Mouse (Mus musculus) intestine, embryonic 14.5 days (tissue): ENCODE results near the gene Cib4. TPM values are rescaled to one million over a fixed set of nuclear protein-coding genes. Genes with fewer than 3 reads are reported as not detected.
A peak's percentile ranks its signal among the peaks of the same experiment; 100 is the strongest.

ENCODE experiments used
- ATAC-seq: fragments of 200-750 bp; cut with Nextera tagmentation; replicated peaks from 2 replicates; pipeline ENCODE4 v1.8.0; 2017; ENCODE audit warnings: low read depth, moderate number of reproducible peaks, moderate TSS enrichment, moderate library complexity; ENCODE audit not compliant: low FRiP score, low TSS enrichment
- DNase-seq: peaks from one replicate; pipeline ENCODE4 v3.0.0-alpha.2; 2018; ENCODE audit warnings: low spot score
- H3K27ac ChIP-seq: fragments of 300-500 bp; sonication (generic); 2 replicates; pipeline ENCODE4 v1.5.1; 2014; ENCODE audit warnings: low read depth, mild to moderate bottlenecking, control low read depth
- H3K27me3 ChIP-seq: fragments of 300-500 bp; sonication (generic); replicated peaks from 2 replicates; pipeline ENCODE4 v1.6.1; 2014; ENCODE audit warnings: low read length, control low read depth; ENCODE audit not compliant: control insufficient read depth, insufficient read depth
- H3K36me3 ChIP-seq: fragments of 300-500 bp; sonication (generic); 2 replicates; pipeline ENCODE4 v1.6.1; 2014; ENCODE audit warnings: low read length, control low read depth; ENCODE audit not compliant: control insufficient read depth, insufficient read depth
- H3K4me1 ChIP-seq: fragments of 300-500 bp; sonication (generic); replicated peaks from 2 replicates; pipeline ENCODE4 v1.6.1; 2014; ENCODE audit warnings: low read length, control low read depth, mixed read lengths; ENCODE audit not compliant: control insufficient read depth, insufficient read depth
- H3K4me2 ChIP-seq: fragments of 300-500 bp; sonication (generic); 2 replicates; pipeline ENCODE4 v1.6.1; 2014; ENCODE audit warnings: low read length
- H3K4me3 ChIP-seq: fragments of 300-500 bp; sonication (generic); 2 replicates; pipeline ENCODE4 v1.5.1; 2014; ENCODE audit warnings: low read depth, low read length, control low read depth, mixed read lengths
- H3K9ac ChIP-seq: fragments of 300-500 bp; sonication (generic); 2 replicates; pipeline ENCODE4 v1.6.1; 2014; ENCODE audit warnings: mild to moderate bottlenecking, low read length
- H3K9me3 ChIP-seq: fragments of 300-500 bp; sonication (generic); 2 replicates; pipeline ENCODE4 v1.6.1; 2016; ENCODE audit warnings: low read length, control low read depth; ENCODE audit not compliant: control insufficient read depth
- WGBS: fragments of 180-500 bp; shearing (Covaris S2); extraction: QIAGEN DNeasy Blood & Tissue Kit; methylation state at CpG from one replicate; pipeline ENCODE4 v1.1.7; 2014; 5-methylcytosine and 5-hydroxymethylcytosine counted together
- polyA plus RNA-seq: library from polyadenylated mRNA; unstranded; fragments of >200 nt; fragmentation: Nextera tagmentation; extraction: Ambion mirVana; gene quantifications from 2 replicates; pipeline ENCODE4 v1.2.1, GENCODE M21; 2014

Cib4 gene
- polyA plus RNA-seq, 1 experiment from 2014 or later = not detected

DNA sequence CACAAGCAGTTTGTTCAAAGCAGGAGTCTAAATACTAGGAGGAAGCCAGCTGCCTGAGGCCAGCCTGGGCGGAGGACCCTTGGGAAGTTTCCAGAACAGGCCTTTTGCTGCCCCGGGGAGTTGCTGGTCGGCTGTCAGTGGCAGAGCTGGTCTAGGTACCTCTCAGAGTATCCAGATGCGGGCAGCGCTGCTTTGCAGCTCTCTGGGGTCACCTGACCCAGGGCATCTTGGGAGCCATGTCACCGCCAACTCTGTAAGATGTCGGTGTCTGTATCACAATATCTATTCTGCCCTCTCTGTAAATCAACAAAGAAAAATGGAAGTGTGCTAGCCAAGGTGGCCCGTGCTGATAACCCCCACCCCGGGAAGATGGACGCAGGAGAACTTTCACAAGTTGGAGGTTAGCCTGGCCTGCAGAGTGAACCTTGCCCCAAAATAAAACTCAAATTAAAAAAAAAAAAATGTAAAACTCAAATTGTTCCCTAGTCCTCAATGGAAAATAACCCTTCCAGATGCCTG, 25.4 kb downstream of the Cib4 start:
- Histone ChIP-seq H3K9me3 (no peaks in the 10 kb centered on the region), H3K27ac (peak overlapping the region; percentile 85), H3K4me1 (peaks cover 35% of the 10 kb centered on the region), H3K27me3 (no peaks in the 10 kb centered on the region), H3K4me2 (no peak overlapping the region), H3K9ac (no peak overlapping the region), H3K4me3 (no peak overlapping the region), H3K36me3 (no peaks in the 10 kb centered on the region)
- DNase-seq (no peak), ATAC-seq (no peak)
- WGBS = 68% methylated on average over 10 of the region's 10 CpGs

DNA sequence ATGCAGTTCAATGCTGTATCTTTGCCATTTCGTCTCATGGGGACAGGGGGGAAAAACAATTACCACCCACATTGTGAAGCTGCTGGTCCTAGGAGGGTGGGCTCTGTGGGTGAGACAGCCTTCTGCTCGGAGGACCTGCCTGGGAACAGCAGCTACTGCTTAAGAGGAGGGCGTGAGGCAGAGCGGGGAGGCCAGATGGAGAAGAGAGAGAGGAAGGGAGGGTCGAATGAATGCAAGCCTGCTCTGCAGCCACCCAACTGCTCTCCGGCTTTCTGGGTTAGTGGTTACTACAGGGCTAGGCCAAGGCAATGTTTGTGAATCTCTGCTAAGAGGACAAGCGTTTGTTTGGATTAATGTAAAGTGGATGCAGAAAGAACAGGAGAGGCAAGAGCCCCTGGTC, 26.1 kb downstream of the Cib4 start:
- H3K4me3 ChIP-seq = no peak overlapping the region
- no peaks in the 10 kb centered on the region for H3K9me3 ChIP-seq
- no peak overlapping the region for H3K4me2 ChIP-seq
- H3K4me1 ChIP-seq = peaks cover 34% of the 10 kb centered on the region
- 0 out of 2 replicates have a peak overlapping the region, but pooled peaks have one; percentile 3 for H3K9ac ChIP-seq
- WGBS = 31% methylated on average over 7 of the region's 7 CpGs
- H3K36me3 ChIP-seq = no peaks in the 10 kb centered on the region
- DNase-seq (no peak), ATAC-seq (no peak; the same call in 1 of the 2 replicates)
- H3K27me3 ChIP-seq = no peaks in the 10 kb centered on the region
- H3K27ac ChIP-seq = peak overlapping the region; percentile 85

DNA sequence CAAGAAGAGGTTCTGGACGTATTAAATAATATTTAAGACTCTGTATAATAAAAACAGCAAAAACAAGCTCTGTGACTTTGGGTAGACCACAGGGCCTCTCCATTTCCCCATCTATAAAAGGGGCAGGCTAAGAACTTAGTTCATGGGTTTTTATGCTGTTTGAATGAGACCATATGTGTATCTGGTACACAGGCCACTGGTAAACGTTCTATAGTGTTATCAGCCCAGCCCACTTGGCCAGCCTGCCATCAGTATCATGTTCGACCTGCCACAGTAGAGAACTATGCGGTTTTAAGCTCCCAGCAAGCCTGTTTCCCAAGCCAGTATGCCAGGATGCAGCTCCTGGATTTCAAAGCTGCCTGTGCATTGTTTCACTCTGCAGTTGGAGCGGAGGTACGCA, 27.1 kb downstream of the Cib4 start:
- no peak overlapping the region for H3K4me2 ChIP-seq
- peaks cover 28% of the 10 kb centered on the region for H3K4me1 ChIP-seq
- H3K27me3 ChIP-seq = no peaks in the 10 kb centered on the region
- H3K36me3 ChIP-seq = no peaks in the 10 kb centered on the region
- no peak overlapping the region for H3K4me3 ChIP-seq
- H3K9me3 ChIP-seq = no peaks in the 10 kb centered on the region
- peak overlapping the region; percentile 85 for H3K27ac ChIP-seq
- H3K9ac ChIP-seq = no peak overlapping the region
- DNase-seq (no peak), ATAC-seq (no peak)
- 65% methylated on average over 6 of the region's 6 CpGs for WGBS

DNA sequence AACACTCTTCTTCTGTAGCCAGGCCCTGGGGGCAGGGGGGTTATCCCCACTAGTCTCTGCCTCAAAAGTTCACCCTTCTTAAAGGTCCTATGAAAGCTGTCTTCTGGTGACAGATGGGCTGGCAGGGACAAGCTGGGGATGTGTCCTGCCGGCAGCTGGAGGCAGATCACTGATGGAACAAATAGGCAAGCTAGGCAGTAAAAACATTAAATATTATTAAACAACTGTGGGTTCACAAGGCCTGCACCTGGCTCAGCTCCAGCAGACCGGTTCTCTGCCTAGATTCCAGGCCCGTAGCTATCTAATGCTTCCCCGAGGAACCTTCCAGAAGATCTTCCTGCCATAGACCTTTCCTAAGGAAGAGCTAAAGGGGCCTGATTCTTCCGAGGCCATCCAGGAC, 27.5 kb downstream of the Cib4 start:
- Histone ChIP-seq H3K36me3 (no peaks in the 10 kb centered on the region), H3K9me3 (no peaks in the 10 kb centered on the region), H3K4me3 (no peak overlapping the region), H3K27me3 (no peaks in the 10 kb centered on the region), H3K9ac (peak overlapping the region; percentile 11; the same call in 1 of the 2 replicates), H3K4me1 (peaks cover 28% of the 10 kb centered on the region), H3K27ac (peak overlapping the region; percentile 85), H3K4me2 (no peak overlapping the region)
- ATAC-seq = no peak
- DNase-seq = no peak
- 32% methylated on average over 5 of the region's 5 CpGs for WGBS

DNA sequence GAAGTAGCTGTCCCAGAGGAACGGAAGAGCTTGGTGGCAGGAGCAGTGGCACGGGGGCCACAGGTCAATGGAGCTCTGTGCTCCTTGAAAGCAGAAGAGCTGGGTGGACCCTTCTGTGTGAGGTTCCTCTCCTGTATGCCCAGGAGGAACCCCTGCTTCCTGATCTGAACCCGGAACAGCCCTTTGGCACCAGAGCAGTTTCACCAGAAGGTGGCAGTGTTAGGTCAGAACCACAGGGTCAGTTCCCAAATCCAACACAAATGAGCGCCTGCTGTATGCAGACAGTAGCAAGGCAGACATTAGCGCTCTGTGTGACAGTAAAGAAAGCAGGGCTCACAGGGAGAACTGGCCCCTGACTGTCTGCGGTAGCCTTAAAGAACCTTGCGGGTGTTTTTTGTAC, 29.3 kb downstream of the Cib4 start:
- DNase-seq = peak; percentile 68
- 56% methylated on average over 7 of the region's 7 CpGs for WGBS
- Histone ChIP-seq H3K27me3 (no peaks in the 10 kb centered on the region), H3K4me2 (no peak overlapping the region), H3K9me3 (no peaks in the 10 kb centered on the region), H3K36me3 (no peaks in the 10 kb centered on the region), H3K4me1 (peaks cover 28% of the 10 kb centered on the region), H3K4me3 (no peak overlapping the region), H3K27ac (no peak overlapping the region), H3K9ac (no peak overlapping the region)
- no peak for ATAC-seq

DNA sequence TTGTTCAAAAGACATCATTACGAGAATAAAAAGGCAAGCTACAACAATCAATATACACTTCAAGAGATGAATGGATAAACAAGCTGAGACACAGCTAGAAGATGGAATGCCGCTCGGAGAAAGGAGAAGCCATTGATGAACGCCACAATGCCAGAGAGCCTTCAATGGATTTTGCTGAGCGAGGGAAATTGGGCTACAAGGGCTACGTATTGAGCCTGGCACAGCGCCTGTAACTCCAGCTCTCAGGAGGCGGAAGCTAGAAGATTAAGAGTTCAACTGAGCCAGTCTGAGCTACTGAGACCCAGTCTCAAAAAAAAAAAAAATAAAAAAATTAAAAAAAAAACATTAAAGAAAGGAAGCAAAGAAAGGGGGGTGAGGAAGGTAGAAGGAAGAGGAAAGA, 32.5 kb downstream of the Cib4 start:
- Histone ChIP-seq H3K9me3 (no peaks in the 10 kb centered on the region), H3K4me1 (peaks cover 14% of the 10 kb centered on the region; the same call in 1 of the 2 replicates), H3K36me3 (no peaks in the 10 kb centered on the region), H3K4me3 (no peak overlapping the region), H3K27ac (no peak overlapping the region), H3K4me2 (no peak overlapping the region), H3K9ac (no peak overlapping the region), H3K27me3 (no peaks in the 10 kb centered on the region)
- ATAC-seq = no peak
- DNase-seq = no peak
- WGBS = 78% methylated on average over 8 of the region's 8 CpGs

DNA sequence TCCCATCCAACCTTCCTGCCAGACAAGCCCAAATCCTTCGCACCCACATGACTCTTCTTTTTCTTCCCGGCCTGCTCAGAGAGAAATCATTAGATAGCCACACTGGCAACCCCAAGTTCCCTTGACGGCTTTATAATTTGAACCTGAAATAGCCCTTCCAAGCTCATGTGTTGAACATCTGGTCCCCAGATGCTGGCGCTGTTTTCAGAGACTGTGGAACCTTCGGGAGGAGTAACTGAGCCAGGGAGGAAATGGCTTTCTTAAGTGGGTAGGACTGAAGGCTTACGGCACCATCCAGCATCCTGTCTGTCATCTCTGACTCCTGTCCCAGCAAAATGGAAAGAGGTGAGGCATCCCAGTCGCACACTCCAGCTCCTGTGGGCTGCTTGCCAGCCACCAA, 48.3 kb downstream of the Cib4 start:
- no peak for DNase-seq
- H3K4me2 ChIP-seq = no peak overlapping the region
- H3K27me3 ChIP-seq = no peaks in the 10 kb centered on the region
- H3K4me3 ChIP-seq = no peak overlapping the region
- no peaks in the 10 kb centered on the region for H3K4me1 ChIP-seq
- H3K36me3 ChIP-seq = no peaks in the 10 kb centered on the region
- H3K9me3 ChIP-seq = no peaks in the 10 kb centered on the region
- H3K9ac ChIP-seq = no peak overlapping the region
- no peak for ATAC-seq
- WGBS = 53% methylated on average over 7 of the region's 7 CpGs
- H3K27ac ChIP-seq = no peak overlapping the region

DNA sequence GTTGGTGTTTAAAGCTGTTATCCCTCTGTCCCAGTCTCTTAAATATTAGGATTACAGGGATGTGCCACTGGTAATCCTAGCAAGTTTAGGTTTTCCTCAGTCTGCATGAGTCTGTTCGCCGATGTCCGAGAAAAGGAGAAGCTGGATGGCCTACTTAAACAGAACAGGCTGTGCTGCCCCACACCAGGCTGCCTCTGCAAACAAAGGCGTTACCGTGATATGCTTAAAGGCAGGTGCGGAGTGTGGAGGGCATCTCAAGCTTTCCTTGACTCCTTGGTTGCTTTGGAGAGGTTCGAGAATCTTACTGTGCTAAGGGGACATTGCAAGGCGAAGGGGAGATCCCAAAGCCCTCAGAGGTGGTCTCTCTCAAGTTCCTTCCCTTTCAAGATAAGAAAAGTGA, 48.8 kb downstream of the Cib4 start:
- no peaks in the 10 kb centered on the region for H3K4me1 ChIP-seq
- DNase-seq (no peak), ATAC-seq (no peak)
- H3K9me3 ChIP-seq = no peaks in the 10 kb centered on the region
- WGBS = 73% methylated on average over 8 of the region's 8 CpGs
- no peak overlapping the region for H3K9ac ChIP-seq
- H3K4me3 ChIP-seq = no peak overlapping the region
- no peaks in the 10 kb centered on the region for H3K36me3 ChIP-seq
- no peaks in the 10 kb centered on the region for H3K27me3 ChIP-seq
- no peak overlapping the region for H3K27ac ChIP-seq
- no peak overlapping the region for H3K4me2 ChIP-seq

DNA sequence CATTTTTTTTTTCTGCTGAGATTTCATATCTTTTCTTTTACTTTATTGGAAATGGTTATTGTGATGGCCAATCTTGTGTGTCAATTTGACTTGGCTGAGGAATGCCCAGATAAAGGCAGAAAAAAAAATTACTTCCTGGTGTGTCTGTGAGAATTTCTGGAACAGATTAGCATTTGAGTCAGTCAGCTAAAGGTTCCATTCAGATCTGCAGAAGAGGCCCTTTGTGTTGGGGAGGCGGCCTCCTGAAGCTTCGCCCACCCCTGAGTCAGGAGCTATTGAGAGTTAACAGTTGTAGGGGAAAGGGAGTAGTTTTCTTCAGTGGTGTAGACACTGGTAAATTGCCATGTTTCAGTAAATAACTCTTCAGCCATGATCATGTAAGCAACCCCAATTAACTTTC, 50.3 kb downstream of the Cib4 start:
- Histone ChIP-seq H3K27me3 (no peaks in the 10 kb centered on the region), H3K9ac (no peak overlapping the region), H3K9me3 (no peaks in the 10 kb centered on the region), H3K27ac (no peak overlapping the region), H3K36me3 (no peaks in the 10 kb centered on the region), H3K4me3 (no peak overlapping the region), H3K4me1 (0 out of 2 replicates have a peak, but pooled peaks cover 6% of the 10 kb centered on the region), H3K4me2 (no peak overlapping the region)
- DNase-seq = no peak
- no peak for ATAC-seq
- 80% methylated on average over 2 of the region's 2 CpGs for WGBS
